Mouse (Mus musculus) forebrain, postnatal 0 days (tissue): Measurements from ENCODE around the gene Traf3. TPM values are rescaled to one million over a fixed set of nuclear protein-coding genes. Genes with fewer than 3 reads are reported as not detected.

ENCODE experiments used
- ATAC-seq: fragments of 200-750 bp; cut with Nextera tagmentation; 2 replicates; pipeline ENCODE4 v1.8.0; 2017; ENCODE audit warnings: mild to moderate bottlenecking, moderate library complexity
- DNase-seq: peaks from one replicate; pipeline ENCODE4 v3.0.0-alpha.2; 2015
- H3K27ac ChIP-seq: fragments of 300-500 bp; sonication (generic); 2 replicates; pipeline ENCODE4 v1.5.1; 2014; ENCODE audit warnings: low read depth, mild to moderate bottlenecking, antibody characterized with exemption, low read length, moderate library complexity, mixed read lengths
- H3K27me3 ChIP-seq: fragments of 300-500 bp; sonication (generic); 2 replicates; pipeline ENCODE4 v1.6.1; 2014; ENCODE audit warnings: mild to moderate bottlenecking, low read length, mixed read lengths; ENCODE audit not compliant: insufficient read depth
- H3K36me3 ChIP-seq: fragments of 300-500 bp; sonication (generic); 2 replicates; pipeline ENCODE4 v1.6.1; 2014; ENCODE audit warnings: mild to moderate bottlenecking, moderate library complexity; ENCODE audit not compliant: insufficient read depth
- H3K4me1 ChIP-seq: fragments of 300-500 bp; sonication (generic); 2 replicates; pipeline ENCODE4 v1.6.1; 2014; ENCODE audit warnings: antibody characterized with exemption; ENCODE audit not compliant: insufficient read depth
- H3K4me2 ChIP-seq: fragments of 300-500 bp; sonication (generic); 2 replicates; pipeline ENCODE4 v1.6.1; 2014; ENCODE audit warnings: low read depth, mild to moderate bottlenecking, moderate library complexity
- H3K4me3 ChIP-seq: fragments of 300-500 bp; sonication (generic); 2 replicates; pipeline ENCODE4 v1.5.1; 2014; ENCODE audit warnings: low read depth, low read length, mixed read lengths
- H3K9ac ChIP-seq: fragments of 300-500 bp; sonication (generic); 2 replicates; pipeline ENCODE4 v1.6.1; 2014; ENCODE audit warnings: mild to moderate bottlenecking
- H3K9me3 ChIP-seq: fragments of 300-500 bp; sonication (generic); 2 replicates; pipeline ENCODE4 v1.6.1; 2016; ENCODE audit warnings: low read length
- CTCF ChIP-seq: sonication (generic); IDR thresholded peaks from 2 replicates; pipeline ENCODE4 v1.5.1; 2016; ENCODE audit warnings: antibody characterized with exemption, control low read depth, low read depth
- WGBS: fragments of 180-500 bp; shearing (Covaris S2); extraction: QIAGEN DNeasy Blood & Tissue Kit; methylation state at CpG from one replicate; pipeline ENCODE4 v1.1.7; 2014; 5-methylcytosine and 5-hydroxymethylcytosine counted together
- polyA plus RNA-seq: library from polyadenylated mRNA; unstranded; fragments of >200 nt; fragmentation: Nextera tagmentation; extraction: Ambion mirVana; gene quantifications from 2 replicates; pipeline ENCODE4 v1.2.1, GENCODE M21; 2015
- total RNA-seq: library from RNA; depleted of rRNA; stranded (reverse); fragments of >200 nt; gene quantifications from 2 replicates; pipeline ENCODE4 v1.2.3, GENCODE M21; 2014

The Traf3 gene
- total and polyA plus RNA-seq, 2 experiments from 2014 or later, result 11.5 to 25.1 TPM

DNA sequence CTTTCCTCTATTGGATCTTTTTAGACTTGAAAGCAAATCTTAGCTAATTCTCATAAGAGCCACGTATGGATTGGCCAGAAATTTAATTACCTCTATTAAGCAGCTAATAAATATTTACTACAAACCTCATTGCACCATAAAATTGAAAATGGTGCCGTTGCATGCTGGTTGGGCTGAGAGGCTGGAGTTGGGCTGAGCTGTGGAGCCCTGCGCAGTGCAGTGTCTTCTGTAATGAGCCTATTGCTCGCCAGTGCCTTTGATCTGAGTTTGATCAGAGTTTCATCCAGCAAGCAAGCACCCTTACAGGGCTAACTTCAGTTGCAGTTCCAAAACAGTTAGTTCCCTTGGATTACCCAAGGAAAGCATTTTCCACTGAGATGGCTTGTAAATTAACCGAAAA is 12.2 kb upstream of the Traf3 start:
- no peak overlapping the region for H3K4me2 ChIP-seq
- no peaks in the 10 kb centered on the region for H3K4me1 ChIP-seq
- no peaks in the 10 kb centered on the region for H3K36me3 ChIP-seq
- no peaks in the 10 kb centered on the region for H3K9me3 ChIP-seq
- no peaks in the 10 kb centered on the region for H3K27me3 ChIP-seq
- no peak for TF ChIP-seq CTCF
- DNase-seq (no peak), ATAC-seq (no peak)
- H3K4me3 ChIP-seq, result no peak overlapping the region
- H3K9ac ChIP-seq, result no peak overlapping the region
- no peak overlapping the region for H3K27ac ChIP-seq
- 66% methylated on average over 5 of the region's 5 CpGs for whole genome bisulfite sequencing

- Histone ChIP-seq H3K4me1 (no peaks in the 10 kb centered on the region), H3K27me3 (no peaks in the 10 kb centered on the region), H3K27ac (no peak overlapping the region), H3K9me3 (no peaks in the 10 kb centered on the region), H3K36me3 (no peaks in the 10 kb centered on the region), H3K4me3 (no peak overlapping the region), H3K9ac (no peak overlapping the region), H3K4me2 (no peak overlapping the region)
- no peak for DNase-seq
- WGBS, result 89% methylated on average over 6 of the region's 6 CpGs
- ATAC-seq, result no peak
- no peak for TF ChIP-seq CTCF
Observed at GRCm38 (mm10) chr12:111154641-111155040, 11.5 kb upstream of the Traf3 start.

- Histone ChIP-seq H3K9ac (no peak overlapping the region), H3K36me3 (no peaks in the 10 kb centered on the region), H3K4me2 (no peak overlapping the region), H3K27ac (no peak overlapping the region), H3K4me1 (no peaks in the 10 kb centered on the region), H3K4me3 (no peak overlapping the region), H3K27me3 (no peaks in the 10 kb centered on the region), H3K9me3 (no peaks in the 10 kb centered on the region)
- WGBS, result 88% methylated on average over 1 of the region's 1 CpGs
- DNase-seq (no peak), ATAC-seq (no peak)
- TF ChIP-seq CTCF, result no peak
Observed at GRCm38 (mm10) chr12:111155756-111156155, 10.4 kb upstream of the Traf3 start.

DNA sequence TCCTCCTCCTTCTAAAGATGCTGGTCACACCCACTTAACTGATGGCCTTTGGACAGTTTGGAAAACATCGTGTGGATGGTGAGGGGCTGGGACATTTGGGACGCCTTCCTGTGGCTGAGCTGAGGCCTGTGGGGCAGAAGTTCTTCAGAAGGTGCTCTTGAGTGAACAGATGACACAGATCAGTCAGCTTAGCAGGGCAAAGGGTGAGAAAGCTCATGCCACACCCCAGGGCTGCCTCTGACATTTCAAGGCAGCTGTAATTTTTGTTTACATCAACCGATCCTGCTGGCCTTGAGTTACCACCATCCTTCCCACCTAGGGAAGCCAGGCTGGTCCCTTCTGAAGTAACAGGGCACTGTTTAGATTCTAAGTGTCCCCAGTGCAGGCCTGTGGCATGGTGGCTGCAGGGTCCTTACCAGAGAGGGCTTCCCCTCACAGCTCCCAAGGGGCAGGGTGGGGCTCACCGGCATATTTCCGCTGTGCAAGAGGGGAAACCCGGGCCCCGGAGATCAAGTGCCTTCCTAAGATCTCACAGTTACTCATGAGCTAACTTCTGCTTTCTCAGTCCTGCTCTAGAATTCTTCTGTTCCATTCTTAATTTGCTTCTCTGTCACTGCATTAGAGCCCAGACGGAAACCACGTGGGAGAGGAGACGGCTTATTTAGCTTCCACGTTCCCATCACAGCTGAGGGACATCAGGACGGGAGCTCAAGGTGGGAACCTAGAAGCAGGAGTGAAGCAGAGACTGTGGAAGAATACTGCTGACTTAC is 6.3 kb upstream of the Traf3 start:
- no peak overlapping the region for H3K9ac ChIP-seq
- no peak overlapping the region for H3K4me2 ChIP-seq
- H3K36me3 ChIP-seq, result no peaks in the 10 kb centered on the region
- no peak overlapping the region for H3K4me3 ChIP-seq
- no peaks in the 10 kb centered on the region for H3K27me3 ChIP-seq
- DNase-seq (no peak), ATAC-seq (no peak)
- H3K27ac ChIP-seq, result no peak overlapping the region
- peaks cover 24% of the 10 kb centered on the region for H3K4me1 ChIP-seq
- TF ChIP-seq CTCF, result no peak
- H3K9me3 ChIP-seq, result no peaks in the 10 kb centered on the region
- 72% methylated on average over 12 of the region's 12 CpGs for WGBS

- no peak overlapping the region for H3K27ac ChIP-seq
- no peaks in the 10 kb centered on the region for H3K36me3 ChIP-seq
- no peak overlapping the region for H3K9ac ChIP-seq
- H3K4me3 ChIP-seq, result no peak overlapping the region
- no peak for TF ChIP-seq CTCF
- H3K27me3 ChIP-seq, result no peaks in the 10 kb centered on the region
- 93% methylated on average over 10 of the region's 10 CpGs for WGBS
- H3K4me2 ChIP-seq, result no peak overlapping the region
- no peak for ATAC-seq
- no peaks in the 10 kb centered on the region for H3K9me3 ChIP-seq
- H3K4me1 ChIP-seq, result peaks cover 32% of the 10 kb centered on the region
- DNase-seq, result no peak
Observed at GRCm38 (mm10) chr12:111160871-111161270, 5.3 kb upstream of the Traf3 start.

DNA sequence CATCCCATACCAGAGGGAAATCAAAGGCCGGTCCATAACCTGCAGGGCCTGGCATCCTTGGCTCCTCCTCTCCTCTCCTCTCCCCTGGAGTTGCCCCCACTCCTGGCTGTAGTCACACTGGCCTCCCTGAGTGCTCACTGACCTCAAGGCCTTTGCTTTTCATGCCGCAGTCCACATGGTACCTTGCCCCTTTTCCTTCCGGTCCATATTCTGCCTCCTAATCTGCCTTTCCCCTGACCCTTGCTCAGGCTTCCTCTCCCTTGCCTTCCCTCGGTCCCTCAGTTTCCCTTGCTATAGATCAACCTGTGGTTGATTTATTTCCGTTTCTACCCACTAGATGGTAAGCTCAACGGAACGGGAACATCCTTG is 4.2 kb upstream of the Traf3 start:
- WGBS, result 34% methylated on average over 7 of the region's 7 CpGs
- ATAC-seq (no peak), DNase-seq (peak; percentile 16)
- TF ChIP-seq CTCF, result no peak; the same call in 1 of the 2 replicates
- no peaks in the 10 kb centered on the region for H3K36me3 ChIP-seq
- peak overlapping the region; percentile 20 for H3K4me3 ChIP-seq
- peaks cover 32% of the 10 kb centered on the region for H3K4me1 ChIP-seq
- H3K9me3 ChIP-seq, result no peaks in the 10 kb centered on the region
- H3K27ac ChIP-seq, result peak overlapping the region; percentile 95
- H3K27me3 ChIP-seq, result no peaks in the 10 kb centered on the region
- peak overlapping the region; percentile 53 for H3K9ac ChIP-seq
- H3K4me2 ChIP-seq, result peak overlapping the region; percentile 45

GRCm38 (mm10) chr12:111162312-111163061 is 3.7 kb upstream of the Traf3 start:
- Histone ChIP-seq H3K4me3 (peak overlapping the region; percentile 20), H3K27ac (peak overlapping the region; percentile 95), H3K4me1 (peaks cover 32% of the 10 kb centered on the region), H3K4me2 (peak overlapping the region; percentile 45), H3K36me3 (no peaks in the 10 kb centered on the region), H3K27me3 (no peaks in the 10 kb centered on the region), H3K9ac (peak overlapping the region; percentile 53), H3K9me3 (no peaks in the 10 kb centered on the region)
- peak; percentile 81 for ATAC-seq
- DNase-seq, result peak; percentile 91
- TF ChIP-seq CTCF, result 0 out of 2 replicates have a peak, but pooled peaks have one; percentile 24
- 4% methylated on average over 16 of the region's 16 CpGs for WGBS
